Mouse (Mus musculus) bone marrow, adult 2 months (tissue): Measurements from ENCODE around the gene Sart1.

ENCODE experiments used
- CTCF ChIP-seq: fragments of 200-500 bp; IDR thresholded peaks from 2 replicates; pipeline ENCODE4 v1.5.1; 2011; ENCODE audit warnings: low read length, control low read depth; ENCODE audit not compliant: control insufficient read depth, insufficient read depth
- POLR2A ChIP-seq: fragments of 200-500 bp; IDR thresholded peaks from 2 replicates; pipeline ENCODE4 v1.6.1; 2011; ENCODE audit warnings: low read depth, mild to moderate bottlenecking, control low read depth, low read length, borderline replicate concordance; ENCODE audit not compliant: control insufficient read depth

DNA sequence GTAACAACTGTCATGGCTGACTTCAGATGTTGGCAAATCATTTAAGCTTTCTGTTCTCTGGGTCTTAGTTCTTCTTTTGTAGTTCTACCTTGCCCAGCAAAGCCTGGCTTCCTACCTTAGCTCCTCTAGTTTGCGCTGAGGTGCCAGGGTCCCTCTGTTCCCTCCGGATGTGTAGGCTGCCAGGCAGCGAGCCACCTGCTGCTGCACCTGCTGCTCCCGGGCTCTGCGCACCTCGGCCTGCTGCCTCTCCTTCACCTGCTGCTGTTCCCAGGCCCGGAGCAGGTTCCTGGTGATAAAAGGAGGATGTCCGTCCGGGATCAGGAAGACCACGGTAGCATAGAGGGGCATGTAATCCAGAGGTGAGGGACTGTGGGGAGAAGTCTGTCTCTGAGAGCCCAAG lies 5.7 kb upstream of the Sart1 start:
- TF ChIP-seq CTCF (no peak), POLR2A (no peak)
